Mouse (Mus musculus) lung, postnatal 0 days (tissue): Measurements from ENCODE around the gene Wscd2. TPM values are rescaled to one million over a fixed set of nuclear protein-coding genes. Genes with fewer than 3 reads are reported as not detected.
"Not testable (repeated sequence)": the region's sequence is repeated elsewhere in the genome, so short reads cannot be mapped to it uniquely, and the experiment has no call there.

ENCODE experiments used
- ATAC-seq: fragments of 200-750 bp; cut with Nextera tagmentation; 2 replicates; pipeline ENCODE4 v1.8.0; 2017; ENCODE audit warnings: moderate library complexity
- DNase-seq: peaks from one replicate; pipeline ENCODE4 v3.0.0-alpha.2; 2016; ENCODE audit warnings: low spot score
- H3K27ac ChIP-seq: fragments of 300-500 bp; sonication (generic); 2 replicates; pipeline ENCODE4 v1.5.1; 2014; ENCODE audit warnings: antibody characterized with exemption, mild to moderate bottlenecking, low read length, mixed read lengths
- H3K27me3 ChIP-seq: fragments of 300-500 bp; sonication (generic); replicated peaks from 2 replicates; pipeline ENCODE4 v1.6.1; 2014; ENCODE audit warnings: low read length, mixed read lengths; ENCODE audit not compliant: insufficient read depth
- H3K36me3 ChIP-seq: fragments of 300-500 bp; sonication (generic); 2 replicates; pipeline ENCODE4 v1.6.1; 2014; ENCODE audit warnings: low read length, mixed read lengths; ENCODE audit not compliant: insufficient read depth
- H3K4me1 ChIP-seq: fragments of 300-500 bp; sonication (generic); 2 replicates; pipeline ENCODE4 v1.6.1; 2014; ENCODE audit warnings: antibody characterized with exemption, low read depth, low read length, mixed read lengths; ENCODE audit not compliant: insufficient read depth
- H3K4me2 ChIP-seq: fragments of 300-500 bp; sonication (generic); replicated peaks from 2 replicates; pipeline ENCODE4 v1.6.1; 2014; ENCODE audit warnings: low read depth, mild to moderate bottlenecking, low read length, moderate library complexity, mixed read lengths
- H3K4me3 ChIP-seq: fragments of 300-500 bp; sonication (generic); 2 replicates; pipeline ENCODE4 v1.5.1; 2014; ENCODE audit warnings: low read depth, low read length
- H3K9ac ChIP-seq: fragments of 300-500 bp; sonication (generic); replicated peaks from 2 replicates; pipeline ENCODE4 v1.6.1; 2014; ENCODE audit warnings: low read depth, mild to moderate bottlenecking
- H3K9me3 ChIP-seq: fragments of 300-500 bp; sonication (generic); 2 replicates; pipeline ENCODE4 v1.6.1; 2016; ENCODE audit warnings: low read length, mixed read lengths
- CTCF ChIP-seq: IDR thresholded peaks from 2 replicates; pipeline ENCODE4 v1.5.1; 2016; ENCODE audit warnings: antibody characterized with exemption, mild to moderate bottlenecking
- EP300 ChIP-seq: IDR thresholded peaks from 2 replicates; pipeline ENCODE4 v1.6.1; 2016; ENCODE audit warnings: antibody characterized with exemption, mild to moderate bottlenecking, control low read depth
- WGBS: fragments of 180-500 bp; shearing (Covaris S2); extraction: QIAGEN DNeasy Blood & Tissue Kit; methylation state at CpG from one replicate; pipeline ENCODE4 v1.1.7; 2014; 5-methylcytosine and 5-hydroxymethylcytosine counted together
- polyA plus RNA-seq: library from polyadenylated mRNA; unstranded; fragments of >200 nt; fragmentation: Nextera tagmentation; extraction: Ambion mirVana; gene quantifications from 2 replicates; pipeline ENCODE4 v1.2.1, GENCODE M21; 2015

The Wscd2 gene
- polyA plus RNA-seq, 1 experiment from 2014 or later = 2.7 TPM

- 75% methylated on average over 4 of the region's 4 CpGs for WGBS
- no peak overlapping the region for H3K9ac ChIP-seq
- TF ChIP-seq EP300 = no peak
- no peak for TF ChIP-seq CTCF
- H3K9me3 ChIP-seq = no peaks in the 10 kb centered on the region
- no peak for DNase-seq
- no peak overlapping the region for H3K4me3 ChIP-seq
- H3K4me1 ChIP-seq = no peaks in the 10 kb centered on the region
- H3K27me3 ChIP-seq = no peaks in the 10 kb centered on the region
- no peak overlapping the region for H3K4me2 ChIP-seq
- ATAC-seq = no peak
- no peaks in the 10 kb centered on the region for H3K36me3 ChIP-seq
- no peak overlapping the region for H3K27ac ChIP-seq
Observed at GRCm38 (mm10) chr5:113579128-113579527, 89.0 kb downstream of the Wscd2 start.

GRCm38 (mm10) chr5:113580248-113580647 lies 90.1 kb downstream of the Wscd2 start:
- ATAC-seq (no peak), DNase-seq (peak; percentile 31)
- Histone ChIP-seq H3K36me3 (no peaks in the 10 kb centered on the region), H3K27ac (no peak overlapping the region), H3K4me1 (no peaks in the 10 kb centered on the region), H3K4me2 (no peak overlapping the region), H3K27me3 (no peaks in the 10 kb centered on the region), H3K9me3 (no peaks in the 10 kb centered on the region), H3K4me3 (no peak overlapping the region), H3K9ac (no peak overlapping the region)
- no peak for TF ChIP-seq EP300
- TF ChIP-seq CTCF = peak; percentile 68
- 49% methylated on average over 8 of the region's 8 CpGs for WGBS

- Histone ChIP-seq H3K27ac (no peak overlapping the region), H3K4me1 (no peaks in the 10 kb centered on the region), H3K36me3 (no peaks in the 10 kb centered on the region), H3K27me3 (no peaks in the 10 kb centered on the region), H3K4me3 (no peak overlapping the region), H3K9me3 (no peaks in the 10 kb centered on the region), H3K4me2 (no peak overlapping the region), H3K9ac (no peak overlapping the region)
- WGBS = 63% methylated on average over 8 of the region's 9 CpGs
- no peak for DNase-seq
- TF ChIP-seq CTCF (no peak), EP300 (no peak)
- no peak for ATAC-seq
Observed at GRCm38 (mm10) chr5:113580801-113581200, 90.7 kb downstream of the Wscd2 start.

- Histone ChIP-seq H3K9ac (no peak overlapping the region), H3K4me1 (no peaks in the 10 kb centered on the region), H3K9me3 (no peaks in the 10 kb centered on the region), H3K27me3 (no peaks in the 10 kb centered on the region), H3K27ac (no peak overlapping the region; the same call in 1 of the 2 replicates), H3K36me3 (no peaks in the 10 kb centered on the region), H3K4me2 (no peak overlapping the region), H3K4me3 (no peak overlapping the region)
- ATAC-seq (peak; percentile 37), DNase-seq (peak; percentile 57)
- WGBS = 61% methylated on average over 5 of the region's 5 CpGs
- TF ChIP-seq EP300 (no peak), CTCF (no peak)
Observed at GRCm38 (mm10) chr5:113583424-113584162, 93.5 kb downstream of the Wscd2 start.

GRCm38 (mm10) chr5:113584439-113584838 lies 94.3 kb downstream of the Wscd2 start:
- Histone ChIP-seq H3K9me3 (no peaks in the 10 kb centered on the region), H3K4me3 (no peak overlapping the region), H3K27me3 (no peaks in the 10 kb centered on the region), H3K9ac (no peak overlapping the region), H3K27ac (no peak overlapping the region), H3K4me2 (no peak overlapping the region), H3K4me1 (no peaks in the 10 kb centered on the region), H3K36me3 (no peaks in the 10 kb centered on the region)
- DNase-seq = no peak
- no peak for ATAC-seq
- WGBS = 26% methylated on average over 6 of the region's 6 CpGs
- TF ChIP-seq EP300 = no peak
- TF ChIP-seq CTCF = no peak

GRCm38 (mm10) chr5:113585619-113586457 lies 95.7 kb downstream of the Wscd2 start:
- H3K4me1 ChIP-seq, H3K36me3 ChIP-seq, H3K9me3 ChIP-seq, DNase-seq, H3K4me2 ChIP-seq, ATAC-seq, H3K27me3 ChIP-seq, H3K9ac ChIP-seq, H3K27ac ChIP-seq, H3K4me3 ChIP-seq: not testable (repeated sequence)
- WGBS = 73% methylated on average over 17 of the region's 17 CpGs
